Mouse (Mus musculus) embryonic facial prominence, embryonic 10.5 days (tissue): ENCODE data around the gene Cspg4. TPM values are rescaled to one million over a fixed set of nuclear protein-coding genes. Genes with fewer than 3 reads are reported as not detected.
A peak's percentile ranks its signal among the peaks of the same experiment; 100 is the strongest.
"Not testable (repeated sequence)": the region's sequence is repeated elsewhere in the genome, so short reads cannot be mapped to it uniquely, and the experiment has no call there.

Source experiments
- DNase-seq: peaks from one replicate; pipeline ENCODE4 v3.0.0-alpha.2; 2017; ENCODE audit warnings: low spot score
- H3K27ac ChIP-seq: fragments of 300-500 bp; sonication (generic); replicated peaks from 2 replicates; pipeline ENCODE4 v1.5.1; 2016; ENCODE audit warnings: mild to moderate bottlenecking
- H3K27me3 ChIP-seq: fragments of 300-500 bp; sonication (generic); replicated peaks from 2 replicates; pipeline ENCODE4 v1.6.1; 2016; ENCODE audit warnings: low read depth, mild to moderate bottlenecking; ENCODE audit not compliant: poor library complexity, severe bottlenecking
- H3K36me3 ChIP-seq: fragments of 300-500 bp; sonication (generic); replicated peaks from 2 replicates; pipeline ENCODE4 v1.6.1; 2016; ENCODE audit warnings: mild to moderate bottlenecking, moderate library complexity
- H3K4me1 ChIP-seq: fragments of 300-500 bp; sonication (generic); 2 replicates; pipeline ENCODE4 v1.6.1; 2016
- H3K4me3 ChIP-seq: fragments of 300-500 bp; sonication (generic); 2 replicates; pipeline ENCODE4 v1.5.1; 2016; ENCODE audit warnings: mild to moderate bottlenecking, moderate library complexity
- H3K9me3 ChIP-seq: fragments of 300-500 bp; sonication (generic); 2 replicates; pipeline ENCODE4 v1.6.1; 2016; ENCODE audit warnings: mild to moderate bottlenecking
- WGBS: fragments of 180-500 bp; shearing (Covaris S2); methylation state at CpG from one replicate; pipeline ENCODE4 v1.1.7; 2016; 5-methylcytosine and 5-hydroxymethylcytosine counted together
- polyA plus RNA-seq: library from polyadenylated mRNA; unstranded; fragments of >200 nt; fragmentation: Nextera tagmentation; extraction: Ambion mirVana; gene quantifications from 2 replicates; pipeline ENCODE4 v1.2.1, GENCODE M21; 2016

Gene Cspg4
- polyA plus RNA-seq, 1 experiment from 2014 or later: 2.5 TPM

DNA sequence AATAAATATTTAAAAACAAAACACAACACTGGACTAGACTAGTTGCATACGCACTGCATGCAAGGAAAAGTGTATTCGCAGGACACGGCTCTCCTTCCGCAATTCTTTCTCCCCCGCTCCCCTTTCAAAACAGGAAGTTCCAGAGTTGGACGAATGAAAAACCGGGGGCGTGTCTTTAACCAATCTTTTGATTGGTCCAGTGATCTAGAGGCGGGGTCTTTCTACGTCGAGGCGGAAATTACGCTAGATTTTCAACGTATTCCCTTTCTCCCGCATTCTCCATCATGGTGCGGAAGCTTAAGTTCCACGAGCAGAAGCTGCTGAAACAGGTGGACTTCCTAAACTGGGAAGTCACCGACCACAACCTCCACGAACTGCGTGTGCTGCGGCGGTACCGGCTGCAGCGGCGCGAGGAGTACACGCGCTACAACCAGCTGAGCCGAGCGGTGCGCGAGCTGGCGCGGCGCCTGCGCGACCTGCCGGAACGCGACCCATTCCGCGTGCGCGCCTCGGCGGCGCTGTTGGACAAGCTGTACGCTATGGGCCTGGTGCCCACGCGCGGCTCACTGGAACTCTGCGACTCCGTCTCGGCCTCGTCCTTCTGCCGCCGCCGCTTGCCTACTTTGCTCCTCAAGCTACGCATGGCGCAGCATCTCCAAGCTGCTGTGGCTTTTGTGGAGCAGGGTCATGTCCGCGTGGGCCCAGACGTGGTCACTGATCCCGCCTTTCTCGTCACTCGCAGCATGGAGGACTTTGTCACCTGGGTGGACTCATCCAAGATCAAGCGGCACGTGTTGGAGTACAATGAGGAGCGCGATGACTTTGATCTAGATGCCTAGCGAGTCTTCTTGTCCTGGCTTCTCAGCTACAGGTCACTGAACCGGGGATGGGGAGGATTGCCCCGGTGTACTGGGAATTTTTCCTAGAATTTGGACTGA is 72.7 kb downstream of the Cspg4 start, which contains the start of gene Imp3:
TSS of gene Imp3 (plus strand) at position 253 of the 938 bp plus-strand sequence.
- H3K36me3 ChIP-seq: 0 out of 2 replicates have a peak, but pooled peaks cover 10% of the 10 kb centered on the region
- under 1% methylated on average over 73 of the region's 73 CpGs for WGBS
- no peaks in the 10 kb centered on the region for H3K9me3 ChIP-seq
- peaks cover 16% of the 10 kb centered on the region for H3K4me1 ChIP-seq
- no peaks in the 10 kb centered on the region for H3K27me3 ChIP-seq
- peak within 1 kb of the TSS; percentile 91 for H3K4me3 ChIP-seq
- peak; percentile 87 for DNase-seq
- peak within 1 kb of the TSS; percentile 87 for H3K27ac ChIP-seq

DNA sequence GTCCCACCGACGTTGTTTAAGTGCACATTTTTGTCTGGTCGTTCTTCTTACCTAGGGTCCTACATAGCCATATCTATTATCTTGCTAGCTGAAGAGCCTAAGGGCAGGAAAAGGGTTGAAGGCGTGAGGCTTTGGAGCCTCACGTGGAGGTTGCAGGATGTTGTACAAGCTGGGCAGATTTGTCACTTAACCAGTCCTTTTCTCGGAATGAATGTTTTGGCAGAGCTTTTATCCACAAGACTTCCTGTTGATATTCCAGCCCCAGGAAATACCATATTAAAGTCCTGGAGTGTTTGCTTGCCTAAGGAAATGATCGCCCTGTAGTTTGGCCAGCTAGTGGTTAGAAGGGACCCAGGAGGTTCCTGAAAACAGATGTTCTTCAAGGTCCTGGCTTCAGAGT is 73.5 kb downstream of the Cspg4 start:
- H3K27me3 ChIP-seq: no peaks in the 10 kb centered on the region
- no peak for DNase-seq
- peak overlapping the region; percentile 91 for H3K4me3 ChIP-seq
- WGBS: 3% methylated on average over 7 of the region's 7 CpGs
- 0 out of 2 replicates have a peak, but pooled peaks cover 12% of the 10 kb centered on the region for H3K36me3 ChIP-seq
- peak overlapping the region; percentile 87 for H3K27ac ChIP-seq
- H3K9me3 ChIP-seq: no peaks in the 10 kb centered on the region
- peaks cover 16% of the 10 kb centered on the region for H3K4me1 ChIP-seq

DNA sequence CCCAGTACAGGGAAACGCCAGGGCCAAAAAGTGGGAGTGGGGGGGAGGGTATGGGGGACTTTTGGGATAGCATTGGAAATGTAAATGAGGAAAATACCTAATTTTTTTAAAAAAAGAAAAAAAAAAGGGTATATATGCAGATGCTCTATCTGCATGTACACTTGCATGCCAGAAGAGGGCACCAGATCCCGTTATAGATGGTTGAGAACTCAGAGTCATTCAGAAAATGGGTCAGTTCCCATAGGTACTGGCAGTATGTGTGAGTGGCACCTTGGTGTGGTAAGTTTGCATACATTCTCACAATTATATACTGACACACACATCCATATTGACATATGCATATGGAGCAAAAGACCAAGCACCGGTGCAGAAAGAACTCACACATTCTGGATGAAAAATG is 82.6 kb downstream of the Cspg4 start:
- H3K4me1 ChIP-seq: peaks cover 15% of the 10 kb centered on the region

DNA sequence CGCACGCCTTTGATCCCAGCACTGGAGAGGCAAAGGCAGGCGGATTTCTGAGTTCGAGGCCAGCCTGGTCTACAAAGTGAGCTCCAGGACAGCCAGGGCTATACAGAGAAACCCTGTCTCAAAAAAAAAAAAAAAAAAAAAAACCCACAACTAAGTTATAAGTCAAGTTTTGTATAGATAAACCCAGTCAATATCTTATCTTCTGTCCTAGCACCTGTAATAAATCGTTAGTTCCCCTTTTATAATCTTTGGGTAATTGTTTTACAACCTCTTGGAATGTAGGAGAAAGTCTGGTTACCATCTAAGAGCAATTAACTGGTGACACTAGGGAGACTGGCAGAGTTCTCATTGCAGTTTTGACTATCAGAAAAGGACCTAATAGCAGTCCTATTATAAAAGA is 83.9 kb downstream of the Cspg4 start:
- H3K9me3 ChIP-seq, H3K27ac ChIP-seq, H3K36me3 ChIP-seq, DNase-seq, H3K4me3 ChIP-seq, H3K27me3 ChIP-seq: not testable (repeated sequence)
- peaks cover 15% of the 10 kb centered on the region for H3K4me1 ChIP-seq
- 93% methylated on average over 5 of the region's 5 CpGs for WGBS

More for the DNA sequence above, 82.6 kb downstream of the Cspg4 start:
- not testable (repeated sequence) for H3K9me3 ChIP-seq, H3K27me3 ChIP-seq, H3K27ac ChIP-seq, H3K36me3 ChIP-seq, H3K4me3 ChIP-seq, DNase-seq
- 32% methylated on average over 3 of the region's 3 CpGs for WGBS

Other genes with a start within 250 kb of the Cspg4 start
- gene Lingo1, start 68.6 kb upstream of the Cspg4 start, polyA plus RNA-seq: 2.1 and 2.4 TPM in 2 replicates
- gene Odf3l1, start 354 bp upstream of the Cspg4 start, polyA plus RNA-seq: not detected in 2 replicates
- gene Snx33, start 63.3 kb downstream of the Cspg4 start, polyA plus RNA-seq: 10.4 and 11.1 TPM in 2 replicates
- 66.3 and 69.3 TPM in 2 replicates for gene Imp3, start 72.4 kb downstream of the Cspg4 start, polyA plus RNA-seq
- gene Snupn, start 85.8 kb downstream of the Cspg4 start, polyA plus RNA-seq: 27.1 and 28.1 TPM in 2 replicates
- 21.6 and 22.1 TPM in 2 replicates for gene Ptpn9, start 129.9 kb downstream of the Cspg4 start, polyA plus RNA-seq
- gene Sin3a, start 207.0 kb downstream of the Cspg4 start, polyA plus RNA-seq: 62.7 and 62.9 TPM in 2 replicates